Mouse (Mus musculus) midbrain, embryonic 12.5 days (tissue): ENCODE data around the gene Smpd2. TPM values are rescaled to one million over a fixed set of nuclear protein-coding genes. Genes with fewer than 3 reads are reported as not detected.
A peak's percentile ranks its signal among the peaks of the same experiment; 100 is the strongest.

Experiments
- ATAC-seq: fragments of 200-750 bp; cut with Nextera tagmentation; 2 replicates; pipeline ENCODE4 v1.8.0; 2017; ENCODE audit warnings: low read depth, moderate TSS enrichment, moderate library complexity; ENCODE audit not compliant: low FRiP score
- H3K27ac ChIP-seq: fragments of 300-500 bp; sonication (generic); replicated peaks from 2 replicates; pipeline ENCODE4 v1.5.1; 2016; ENCODE audit warnings: mild to moderate bottlenecking
- H3K27me3 ChIP-seq: fragments of 300-500 bp; sonication (generic); 2 replicates; pipeline ENCODE4 v1.6.1; 2016; ENCODE audit warnings: mild to moderate bottlenecking
- H3K36me3 ChIP-seq: fragments of 300-500 bp; sonication (generic); 2 replicates; pipeline ENCODE4 v1.6.1; 2016
- H3K4me1 ChIP-seq: fragments of 300-500 bp; sonication (generic); 2 replicates; pipeline ENCODE4 v1.6.1; 2016
- H3K4me2 ChIP-seq: fragments of 300-500 bp; sonication (generic); replicated peaks from 2 replicates; pipeline ENCODE4 v1.6.1; 2016; ENCODE audit warnings: mild to moderate bottlenecking, moderate library complexity
- H3K4me3 ChIP-seq: fragments of 300-500 bp; sonication (generic); 2 replicates; pipeline ENCODE4 v1.5.1; 2016; ENCODE audit warnings: mild to moderate bottlenecking
- H3K9ac ChIP-seq: fragments of 300-500 bp; sonication (generic); replicated peaks from 2 replicates; pipeline ENCODE4 v1.6.1; 2016; ENCODE audit warnings: mild to moderate bottlenecking, moderate library complexity
- H3K9me3 ChIP-seq: fragments of 300-500 bp; sonication (generic); 2 replicates; pipeline ENCODE4 v1.6.1; 2016; ENCODE audit warnings: mild to moderate bottlenecking
- WGBS: fragments of 180-500 bp; shearing (Covaris S2); methylation state at CpG from one replicate; pipeline ENCODE4 v1.1.7; 2016; 5-methylcytosine and 5-hydroxymethylcytosine counted together
- polyA plus RNA-seq: library from polyadenylated mRNA; unstranded; fragments of >200 nt; fragmentation: Nextera tagmentation; extraction: Ambion mirVana; gene quantifications from 2 replicates; pipeline ENCODE4 v1.2.1, GENCODE M21; 2016

Gene Smpd2
- polyA plus RNA-seq: 48.2 and 53.1 TPM in 2 replicates

DNA sequence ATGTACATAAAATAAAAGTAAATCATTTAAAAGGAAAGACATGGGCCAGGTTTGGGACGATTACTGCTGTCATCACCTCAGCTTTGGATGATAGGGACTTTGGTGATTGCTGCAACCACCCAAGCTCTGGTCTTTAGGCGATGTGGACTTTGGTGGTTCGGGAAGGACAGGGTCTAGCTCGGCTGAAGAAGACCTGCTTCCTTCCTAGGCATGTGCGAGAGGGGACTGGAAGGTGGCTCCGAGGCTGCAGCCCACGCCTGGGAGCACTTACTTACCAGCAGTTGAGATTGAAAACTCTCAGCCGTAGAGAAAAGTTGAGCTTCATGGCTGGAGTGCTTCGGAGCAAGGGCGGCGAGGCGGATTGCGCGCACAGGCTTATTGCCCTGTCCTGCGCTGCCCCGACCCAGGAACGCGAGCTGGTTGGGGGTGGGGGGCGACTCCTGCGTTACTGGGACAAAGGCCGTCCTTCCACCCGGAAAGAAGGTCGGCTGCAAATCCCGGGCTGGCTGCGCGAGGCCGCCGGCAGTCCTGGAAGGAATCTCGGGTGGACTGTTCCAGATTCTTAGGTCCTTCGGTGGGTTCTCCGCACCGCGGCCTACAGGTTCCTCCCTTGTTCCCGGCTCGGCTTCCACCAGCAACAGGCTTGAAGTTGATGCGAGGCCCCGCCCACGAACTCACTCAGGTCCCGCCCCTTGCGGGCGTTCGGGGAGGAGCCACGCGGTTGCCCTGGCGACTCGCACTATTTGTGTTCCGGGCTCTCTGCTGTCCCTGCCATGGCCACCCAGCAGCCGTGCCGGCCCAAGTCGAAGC, at the start of gene Smpd2, which contains the start of gene Ppil6:
Gene Smpd2, minus strand, starts transcription at position 662 of the 810 bp plus-strand sequence.
Gene Ppil6, plus strand, starts transcription at position 732 of the 810 bp plus-strand sequence.
- ATAC-seq: peak; percentile 96
- under 1% methylated on average over 49 of the region's 50 CpGs for WGBS
- Histone ChIP-seq H3K4me1 (peaks cover 35% of the 10 kb centered on the region), H3K9me3 (no peaks in the 10 kb centered on the region), H3K36me3 (peaks cover 31% of the 10 kb centered on the region), H3K27ac (peak within 1 kb of the TSS; percentile 47; the same call in 1 of the 2 replicates), H3K9ac (peak within 1 kb of the TSS; percentile 68), H3K4me2 (peak within 1 kb of the TSS; percentile 96), H3K4me3 (peak within 1 kb of the TSS; percentile 60), H3K27me3 (peaks cover 3% of the 10 kb centered on the region; the same call in 1 of the 2 replicates)

GRCm38 (mm10) chr10:41538986-41539385, 48.8 kb upstream of the Smpd2 start:
- no peak for ATAC-seq
- peaks cover 29% of the 10 kb centered on the region; the same call in 1 of the 2 replicates for H3K36me3 ChIP-seq
- H3K4me1 ChIP-seq: peaks cover 6% of the 10 kb centered on the region; the same call in 1 of the 2 replicates
- WGBS: 95% methylated on average over 4 of the region's 4 CpGs
- no peak overlapping the region for H3K4me3 ChIP-seq
- no peak overlapping the region for H3K27ac ChIP-seq
- H3K4me2 ChIP-seq: no peak overlapping the region
- peaks cover 32% of the 10 kb centered on the region for H3K27me3 ChIP-seq
- H3K9me3 ChIP-seq: no peaks in the 10 kb centered on the region
- no peak overlapping the region for H3K9ac ChIP-seq

DNA sequence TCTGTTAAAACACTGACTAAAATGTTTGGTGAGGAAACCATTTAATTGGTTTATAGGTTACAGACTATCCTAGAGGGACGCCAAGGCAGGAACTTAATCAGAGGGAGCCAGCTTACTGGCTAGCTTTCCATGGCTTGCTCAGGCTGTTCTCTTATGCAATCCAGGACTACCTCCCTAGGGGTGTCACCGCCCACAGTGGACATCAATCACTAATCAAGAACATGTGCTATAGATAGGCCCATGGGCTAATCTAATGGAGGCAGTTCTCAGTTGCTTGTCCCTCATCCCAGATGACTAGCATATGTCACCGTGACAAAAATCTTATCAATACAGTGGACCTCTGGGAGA, 47.8 kb upstream of the Smpd2 start:
- WGBS: 93% methylated on average over 3 of the region's 3 CpGs

GRCm38 (mm10) chr10:41537226-41537982, 47.2 kb upstream of the Smpd2 start:
- H3K27ac ChIP-seq: 0 out of 2 replicates have a peak overlapping the region, but pooled peaks have one; percentile 15
- peaks cover 45% of the 10 kb centered on the region; the same call in 1 of the 2 replicates for H3K36me3 ChIP-seq
- H3K4me1 ChIP-seq: 0 out of 2 replicates have a peak, but pooled peaks cover 4% of the 10 kb centered on the region
- peaks cover 27% of the 10 kb centered on the region for H3K27me3 ChIP-seq
- no peak overlapping the region for H3K4me2 ChIP-seq
- no peak overlapping the region for H3K4me3 ChIP-seq
- peak; percentile 63 for ATAC-seq
- H3K9me3 ChIP-seq: no peaks in the 10 kb centered on the region
- no peak overlapping the region for H3K9ac ChIP-seq
- 29% methylated on average over 4 of the region's 4 CpGs for WGBS

More for the DNA sequence above, 47.8 kb upstream of the Smpd2 start:
- H3K4me2 ChIP-seq: no peak overlapping the region
- H3K4me3 ChIP-seq: no peak overlapping the region
- no peaks in the 10 kb centered on the region for H3K9me3 ChIP-seq
- peaks cover 32% of the 10 kb centered on the region for H3K27me3 ChIP-seq
- no peak overlapping the region for H3K9ac ChIP-seq
- H3K4me1 ChIP-seq: 0 out of 2 replicates have a peak, but pooled peaks cover 4% of the 10 kb centered on the region
- ATAC-seq: no peak
- no peak overlapping the region for H3K27ac ChIP-seq
- H3K36me3 ChIP-seq: peaks cover 39% of the 10 kb centered on the region; the same call in 1 of the 2 replicates

DNA sequence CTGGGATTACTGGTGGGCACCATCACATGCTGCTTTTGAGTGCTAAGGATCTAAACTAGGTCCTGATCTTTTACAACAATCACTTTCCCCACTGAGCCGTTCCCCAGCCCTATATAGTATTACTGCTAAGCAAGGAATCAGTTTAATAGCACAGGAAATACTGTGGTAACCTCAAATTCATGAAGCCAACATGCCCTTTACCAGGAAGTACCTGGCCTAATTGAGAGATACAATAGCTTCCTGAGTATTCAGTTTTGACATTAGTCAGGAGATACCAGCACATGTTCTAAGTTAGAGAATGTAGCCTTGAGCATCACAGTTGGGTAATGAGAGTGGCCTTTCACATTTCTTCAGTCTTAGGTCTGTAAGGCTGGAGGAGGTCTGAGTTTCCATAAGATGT, 46.5 kb upstream of the Smpd2 start:
- WGBS: 84% methylated on average over 1 of the region's 1 CpGs
- Histone ChIP-seq H3K9ac (no peak overlapping the region), H3K36me3 (peaks cover 46% of the 10 kb centered on the region; the same call in 1 of the 2 replicates), H3K4me1 (0 out of 2 replicates have a peak, but pooled peaks cover 4% of the 10 kb centered on the region), H3K27ac (no peak overlapping the region), H3K4me3 (no peak overlapping the region), H3K9me3 (no peaks in the 10 kb centered on the region), H3K27me3 (peaks cover 20% of the 10 kb centered on the region), H3K4me2 (no peak overlapping the region)
- ATAC-seq: no peak

DNA sequence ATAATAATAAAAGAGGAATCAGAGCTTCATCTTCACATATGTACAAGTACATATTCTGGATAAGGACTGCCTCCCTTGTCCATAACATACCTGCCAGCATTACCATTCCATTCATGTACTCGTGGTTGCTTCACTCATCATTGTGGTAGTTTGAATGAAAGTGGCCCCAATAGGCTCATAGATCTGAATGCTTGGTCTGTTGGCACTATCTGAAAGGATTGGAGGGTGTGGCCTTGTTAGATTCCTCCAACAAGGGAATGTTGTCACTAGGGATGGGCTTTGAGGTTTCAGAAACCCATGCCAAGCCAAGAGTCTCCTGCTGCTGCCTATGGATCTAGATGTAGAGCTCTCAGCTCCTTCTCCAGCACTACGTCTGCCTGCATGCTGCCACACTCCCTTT, 45.8 kb upstream of the Smpd2 start:
- Histone ChIP-seq H3K4me1 (0 out of 2 replicates have a peak, but pooled peaks cover 4% of the 10 kb centered on the region), H3K27me3 (peaks cover 18% of the 10 kb centered on the region), H3K4me3 (no peak overlapping the region), H3K27ac (no peak overlapping the region), H3K36me3 (peaks cover 52% of the 10 kb centered on the region), H3K9me3 (no peaks in the 10 kb centered on the region), H3K4me2 (no peak overlapping the region), H3K9ac (no peak overlapping the region)
- WGBS: 91% methylated on average over 2 of the region's 2 CpGs
- ATAC-seq: no peak

DNA sequence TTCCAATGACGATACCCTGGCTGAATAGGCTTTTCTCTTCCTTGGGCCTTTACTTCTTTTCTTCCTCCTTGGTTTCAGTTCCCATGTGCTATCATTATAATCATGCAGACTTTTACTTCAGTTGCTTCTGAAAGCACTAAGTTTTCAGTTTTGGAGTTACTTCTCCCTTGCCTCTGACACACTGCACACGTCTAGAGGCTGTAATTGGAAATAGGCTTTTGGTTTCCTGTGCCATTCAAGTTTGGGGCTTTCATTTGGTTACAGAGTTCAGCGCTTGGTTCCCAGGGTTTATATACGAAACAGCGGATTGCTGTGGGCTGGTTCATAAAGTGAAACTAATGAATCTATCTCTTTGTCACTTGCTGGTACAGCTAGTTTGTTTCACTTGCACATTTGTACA, 39.8 kb upstream of the Smpd2 start:
- Histone ChIP-seq H3K4me3 (no peak overlapping the region), H3K36me3 (peaks cover 70% of the 10 kb centered on the region), H3K9ac (no peak overlapping the region), H3K27ac (no peak overlapping the region), H3K9me3 (no peaks in the 10 kb centered on the region), H3K4me1 (no peaks in the 10 kb centered on the region), H3K27me3 (peaks cover 3% of the 10 kb centered on the region; the same call in 1 of the 2 replicates), H3K4me2 (no peak overlapping the region)
- 93% methylated on average over 5 of the region's 5 CpGs for WGBS
- ATAC-seq: no peak

DNA sequence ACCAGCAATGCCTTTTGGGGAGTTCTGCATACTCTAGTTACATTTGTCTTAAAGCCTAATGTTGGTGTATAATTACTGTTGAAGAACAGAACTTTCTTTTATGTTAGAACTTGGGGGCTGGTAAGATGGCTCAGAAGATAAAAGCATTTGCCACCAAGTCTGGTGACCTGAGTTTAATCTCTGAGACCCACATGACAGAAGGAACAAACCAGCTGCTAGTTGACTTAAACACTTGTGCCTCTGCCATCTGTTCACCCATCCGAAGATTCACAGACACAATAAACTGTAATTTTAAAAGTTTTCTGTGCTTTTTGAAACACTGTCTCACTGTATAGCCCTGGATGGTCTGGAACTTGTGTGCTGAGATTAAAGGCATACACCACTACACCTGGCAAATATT, 35.5 kb upstream of the Smpd2 start:
- H3K9ac ChIP-seq: no peak overlapping the region
- 72% methylated on average over 1 of the region's 1 CpGs for WGBS
- no peak overlapping the region for H3K27ac ChIP-seq
- peaks cover 51% of the 10 kb centered on the region for H3K36me3 ChIP-seq
- H3K27me3 ChIP-seq: no peaks in the 10 kb centered on the region
- no peak overlapping the region for H3K4me3 ChIP-seq
- H3K4me1 ChIP-seq: peaks cover 19% of the 10 kb centered on the region
- ATAC-seq: no peak
- no peaks in the 10 kb centered on the region for H3K9me3 ChIP-seq
- H3K4me2 ChIP-seq: no peak overlapping the region

DNA sequence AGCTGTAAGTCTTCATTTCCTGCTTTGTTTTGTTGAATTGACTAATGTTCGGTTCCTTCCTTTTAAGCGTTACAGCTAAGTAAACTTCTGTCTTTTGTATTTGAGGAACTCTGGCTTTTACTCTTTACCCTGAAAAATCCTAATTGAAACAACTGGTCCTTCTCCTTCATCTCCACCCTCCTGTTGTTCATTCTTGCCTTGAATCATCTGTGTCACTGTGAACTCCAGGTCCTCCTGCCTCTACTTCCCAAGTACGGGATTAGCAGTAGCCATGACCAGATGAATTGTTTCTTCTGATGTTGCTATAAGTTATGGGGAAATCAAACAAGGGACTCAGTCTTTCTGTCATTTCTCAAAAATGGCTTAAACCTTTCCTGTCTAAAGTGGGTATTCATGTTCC, 33.2 kb upstream of the Smpd2 start:
- no peaks in the 10 kb centered on the region for H3K9me3 ChIP-seq
- no peak overlapping the region for H3K4me3 ChIP-seq
- 83% methylated on average over 3 of the region's 3 CpGs for WGBS
- no peak overlapping the region for H3K9ac ChIP-seq
- no peak overlapping the region for H3K27ac ChIP-seq
- ATAC-seq: no peak
- no peak overlapping the region for H3K4me2 ChIP-seq
- H3K4me1 ChIP-seq: peaks cover 21% of the 10 kb centered on the region
- H3K27me3 ChIP-seq: no peaks in the 10 kb centered on the region
- peaks cover 32% of the 10 kb centered on the region for H3K36me3 ChIP-seq

GRCm38 (mm10) chr10:41520410-41520673, 30.2 kb upstream of the Smpd2 start:
- H3K4me3 ChIP-seq: peak overlapping the region; percentile 92
- no peak for ATAC-seq
- no peaks in the 10 kb centered on the region for H3K27me3 ChIP-seq
- H3K27ac ChIP-seq: no peak overlapping the region
- 7% methylated on average over 5 of the region's 5 CpGs for WGBS
- H3K9me3 ChIP-seq: no peaks in the 10 kb centered on the region
- peaks cover 26% of the 10 kb centered on the region for H3K4me1 ChIP-seq
- peaks cover 17% of the 10 kb centered on the region; the same call in 1 of the 2 replicates for H3K36me3 ChIP-seq
- peak overlapping the region; percentile 82 for H3K4me2 ChIP-seq
- peak overlapping the region; percentile 91 for H3K9ac ChIP-seq

GRCm38 (mm10) chr10:41519640-41520409, 29.7 kb upstream of the Smpd2 start:
- WGBS: under 1% methylated on average over 65 of the region's 65 CpGs
- peak overlapping the region; percentile 96 for H3K27ac ChIP-seq
- H3K4me2 ChIP-seq: peak overlapping the region; percentile 82
- peak overlapping the region; percentile 92 for H3K4me3 ChIP-seq
- H3K9ac ChIP-seq: peak overlapping the region; percentile 91
- H3K27me3 ChIP-seq: no peaks in the 10 kb centered on the region
- peak; percentile 67; the same call in 1 of the 2 replicates for ATAC-seq
- no peaks in the 10 kb centered on the region for H3K9me3 ChIP-seq
- peaks cover 26% of the 10 kb centered on the region for H3K4me1 ChIP-seq
- H3K36me3 ChIP-seq: peaks cover 14% of the 10 kb centered on the region; the same call in 1 of the 2 replicates
